Mouse (Mus musculus) spleen, postnatal 14 days (tissue): ENCODE measurements at regions not wholly inside any gene's neighbourhood (a gene's known extent, or its start where the extent isn't known, plus 50 kb on each side); places are given as distances from the start of the nearest gene placed in this dataset.
A peak's percentile ranks its signal among the peaks of the same experiment; 100 is the strongest.

Experiments used
- DNase-seq, 2 experiments: peaks; one replicate each; pipeline ENCODE4 v3.0.0; 2021 to 2022; ENCODE audit warnings: low spot score in 2 of 2

DNA sequence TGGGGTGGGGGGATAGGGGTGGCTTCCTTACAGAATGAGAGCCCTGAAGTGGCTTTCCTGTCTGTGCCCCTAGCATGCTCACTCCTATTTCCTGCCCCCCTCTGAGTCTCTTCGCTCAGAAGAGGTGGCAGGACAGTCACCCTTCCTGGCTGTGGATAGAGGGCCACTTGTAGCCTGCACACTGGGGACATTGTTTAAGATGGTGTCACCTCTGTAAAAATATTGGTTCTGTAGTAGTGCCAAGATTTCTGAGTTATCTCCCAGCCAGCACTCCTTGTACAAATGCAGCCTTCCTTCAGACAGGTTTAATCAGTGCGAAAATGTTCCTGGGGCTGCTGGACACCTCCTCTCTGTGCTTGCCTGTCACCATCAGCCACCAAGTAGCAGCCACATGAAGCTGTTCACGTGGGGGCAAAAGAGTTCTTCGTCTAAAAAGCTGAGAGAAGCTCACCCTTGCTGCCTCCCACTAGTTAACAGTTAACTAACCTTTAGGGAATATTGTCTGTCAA, 136.1 kb upstream of the Id2 start:
- DNase-seq: no peak

DNA sequence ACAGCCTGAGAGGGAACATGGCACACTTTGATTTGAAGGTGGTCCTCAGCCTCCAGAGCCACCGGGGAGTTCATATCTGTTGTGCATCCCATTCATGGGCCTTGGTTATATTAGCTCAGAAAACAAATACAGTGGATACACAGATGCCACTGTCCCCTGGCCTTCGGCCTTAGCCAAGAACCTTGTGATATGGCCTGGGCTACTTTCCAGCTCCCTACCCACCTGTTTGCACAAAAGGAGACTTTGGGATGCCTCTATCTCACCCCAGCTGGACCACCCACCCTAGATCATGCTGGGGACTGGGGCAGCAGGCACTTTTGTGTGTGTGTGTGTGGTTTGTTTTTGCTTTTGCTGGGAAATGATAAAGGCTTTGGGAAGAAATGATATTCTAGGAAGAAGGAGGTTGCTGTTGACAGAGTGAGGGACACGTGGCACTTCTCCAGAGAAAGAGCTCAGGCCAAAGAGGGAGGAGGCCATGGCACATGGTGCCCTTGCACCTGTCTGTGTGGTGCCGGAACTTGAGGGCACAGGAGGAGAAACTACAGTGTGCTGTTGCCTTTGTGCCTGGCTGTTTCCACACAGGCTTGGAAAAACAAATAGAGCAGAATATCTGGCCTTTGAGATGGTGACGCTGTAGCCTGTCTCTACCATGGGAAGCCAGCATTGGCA, 135.6 kb upstream of the Id2 start:
- DNase-seq: no peak

GRCm38 (mm10) chr12:25228708-25229107, 131.8 kb upstream of the Id2 start:
- no peak for DNase-seq

DNA sequence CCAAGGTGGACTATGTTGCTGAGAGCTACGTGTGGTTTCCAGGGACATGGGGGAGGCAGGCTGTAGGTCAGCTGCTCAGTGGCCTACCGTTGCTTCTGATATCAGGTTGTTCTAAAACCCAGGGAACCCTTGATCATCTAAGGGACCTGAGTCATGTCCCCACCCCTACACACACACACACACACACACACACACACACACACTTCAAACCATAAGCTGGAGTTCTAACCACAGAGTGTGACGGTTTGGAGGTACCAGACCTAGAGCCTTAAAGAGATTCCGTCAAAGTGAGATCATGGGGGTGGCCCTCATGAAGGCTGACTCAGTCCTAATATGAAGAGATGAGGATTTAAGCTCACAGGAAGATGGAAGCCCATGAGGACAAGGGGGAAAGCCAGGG, 130.8 kb upstream of the Id2 start:
- no peak for DNase-seq

DNA sequence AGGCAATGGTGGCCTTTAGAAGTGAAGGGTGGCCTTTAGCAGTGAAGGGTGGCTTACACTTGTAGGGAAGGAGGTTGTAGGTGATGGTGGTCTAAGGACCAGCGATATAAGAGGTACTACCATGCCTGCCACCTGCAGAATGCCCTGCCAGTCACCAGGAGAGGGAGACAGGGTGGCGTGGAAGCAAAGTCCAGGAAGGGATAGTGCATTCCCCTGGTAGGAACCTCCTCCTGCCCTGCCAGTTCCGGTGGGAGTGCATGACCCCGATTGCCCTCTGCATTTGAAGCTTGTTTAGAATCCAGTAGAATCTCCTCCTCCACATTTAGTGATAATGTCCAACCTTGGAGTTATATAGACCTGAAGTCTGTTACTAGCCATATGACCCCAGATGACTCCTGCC, 127.7 kb upstream of the Id2 start:
- no peak for DNase-seq

DNA sequence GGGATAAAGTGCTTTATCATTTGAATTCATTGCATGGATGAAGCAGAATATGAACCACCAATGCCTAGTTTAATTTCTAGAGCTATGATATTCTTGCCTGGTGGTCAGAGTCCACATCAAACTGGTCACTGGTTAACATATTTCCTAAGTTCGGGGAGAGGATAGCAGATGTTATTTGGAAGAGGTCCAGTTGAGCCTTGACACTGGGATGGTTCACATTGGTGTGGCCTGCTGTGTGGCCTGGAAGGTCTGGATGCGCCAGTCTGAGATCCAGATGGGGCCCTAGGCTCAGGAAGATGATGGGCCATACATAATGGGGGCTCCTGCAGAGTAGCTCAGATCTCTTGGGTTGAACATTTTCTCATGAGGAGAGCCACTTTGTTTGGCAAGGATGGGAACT, 127.3 kb upstream of the Id2 start:
- DNase-seq: no peak

DNA sequence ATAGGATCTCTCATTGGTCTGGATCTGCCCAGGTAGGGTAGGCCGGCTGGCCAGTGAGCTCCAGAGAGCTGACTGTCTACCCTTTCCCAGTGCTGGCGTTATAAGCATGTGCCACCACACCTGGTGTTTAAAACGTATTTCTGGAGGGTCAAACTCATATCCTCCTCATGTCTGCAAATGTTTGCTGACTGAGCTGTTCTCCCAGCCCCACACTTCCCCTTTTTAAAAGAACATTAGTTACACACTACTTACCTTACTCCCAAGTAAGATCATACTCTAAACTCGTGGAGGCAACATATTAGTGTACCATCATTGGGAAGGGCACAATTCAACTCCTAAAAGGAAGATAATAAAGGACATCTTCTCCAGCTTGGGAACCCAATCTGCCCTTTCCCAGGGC, 126.6 kb upstream of the Id2 start:
- DNase-seq: no peak

- DNase-seq: no peak
Observed at GRCm38 (mm10) chr12:25220780-25221106, 123.8 kb upstream of the Id2 start.

GRCm38 (mm10) chr12:25220096-25220779, 123.3 kb upstream of the Id2 start:
- no peak for DNase-seq

GRCm38 (mm10) chr12:25219546-25219945, 122.6 kb upstream of the Id2 start:
- DNase-seq: no peak

DNA sequence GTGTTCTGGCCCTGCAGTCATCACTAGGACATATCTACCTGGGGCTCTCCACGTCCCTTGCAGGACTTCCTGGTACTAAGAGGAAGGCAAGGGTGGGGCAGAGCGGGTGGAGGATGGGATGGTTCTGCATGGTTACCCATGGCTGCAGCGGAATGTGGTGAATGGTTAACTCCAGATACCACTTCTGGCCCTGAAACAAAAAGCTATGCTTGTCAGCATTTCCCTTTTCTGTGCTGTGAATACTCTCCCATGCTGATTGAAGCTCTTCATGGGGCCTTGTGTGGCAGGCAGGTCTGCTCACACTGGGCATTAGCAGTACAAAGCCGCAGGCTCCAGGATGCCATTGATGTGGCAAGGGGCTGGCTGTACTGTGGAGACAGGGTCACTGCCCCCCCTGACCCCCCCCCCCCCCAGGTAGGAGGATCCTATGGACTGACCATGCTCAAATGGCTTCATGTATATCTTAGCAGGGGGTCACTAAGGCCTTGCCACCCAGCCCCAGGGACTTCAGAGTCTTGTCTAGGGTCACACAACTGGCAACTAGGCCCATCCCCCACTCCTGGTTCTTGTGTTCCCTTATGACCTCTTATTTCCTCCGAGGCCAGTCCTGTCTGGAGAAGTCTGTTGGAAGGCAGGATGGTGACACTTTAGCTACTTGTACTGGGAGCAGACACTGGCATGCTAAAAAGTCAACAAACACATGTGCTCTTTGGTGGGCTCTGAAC, 120.0 kb upstream of the Id2 start:
- DNase-seq: peak; percentile 28 to 33

GRCm38 (mm10) chr12:25215266-25215665, 118.3 kb upstream of the Id2 start:
- DNase-seq: no peak

GRCm38 (mm10) chr12:25213782-25214478, 117.0 kb upstream of the Id2 start:
- no peak for DNase-seq

DNA sequence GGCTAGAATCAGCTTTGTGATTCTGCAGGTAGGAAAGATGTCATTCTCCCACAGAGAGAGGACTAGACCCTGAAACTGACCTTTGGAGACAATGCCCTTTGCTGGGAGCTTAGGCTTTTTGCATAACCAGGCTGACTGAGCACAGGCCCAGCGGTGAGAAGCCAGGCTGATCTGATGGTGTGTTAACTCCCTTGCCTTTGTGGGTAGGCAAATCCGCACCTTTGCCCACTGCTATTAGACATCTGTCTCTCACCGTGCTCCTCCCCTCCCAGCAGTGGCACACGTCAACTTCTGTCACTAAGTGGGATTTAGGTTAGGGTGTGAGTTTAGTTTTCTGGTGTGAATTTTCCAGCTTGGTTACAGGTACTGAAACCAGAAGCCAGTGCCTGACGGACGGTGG, 114.4 kb upstream of the Id2 start:
- DNase-seq: no peak

- no peak for DNase-seq
Observed at GRCm38 (mm10) chr12:25210597-25210996, 113.7 kb upstream of the Id2 start.

- no peak for DNase-seq
Observed at GRCm38 (mm10) chr12:25209333-25209728, 112.4 kb upstream of the Id2 start.

DNA sequence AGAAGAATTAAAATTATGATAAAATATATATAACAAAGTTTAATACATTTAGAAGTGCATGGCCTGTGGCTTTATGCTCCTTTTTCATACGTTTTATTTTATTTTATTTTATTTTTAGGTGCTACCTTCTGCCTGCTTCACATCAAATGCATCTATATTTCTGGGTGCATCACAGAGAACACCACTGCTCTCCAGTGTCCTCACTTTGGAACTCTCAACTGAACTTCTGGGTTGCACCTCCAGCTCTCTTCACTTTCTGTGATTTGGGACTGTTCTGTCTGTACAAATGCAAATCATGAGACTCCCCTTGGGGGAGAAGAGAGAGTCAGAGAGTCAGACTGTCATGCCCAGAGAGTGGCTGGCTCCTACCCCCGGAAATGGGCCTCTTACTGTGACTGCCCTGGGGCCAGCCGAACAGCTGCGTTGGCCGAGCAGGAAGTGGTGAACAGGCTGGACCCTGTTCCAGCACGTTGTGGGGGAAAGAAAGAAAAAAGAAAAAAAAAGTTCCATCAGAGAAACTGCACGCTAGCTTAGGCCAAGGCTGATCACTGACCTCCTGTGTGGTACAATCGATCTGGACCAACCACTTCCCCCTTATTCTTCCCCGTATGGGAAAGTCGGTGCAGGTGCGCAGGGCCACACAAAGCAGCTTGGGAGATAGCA, 111.9 kb upstream of the Id2 start:
- DNase-seq: peak; percentile 29 to 38

- no peak for DNase-seq
Observed at GRCm38 (mm10) chr12:25203371-25204067, 106.6 kb upstream of the Id2 start.

DNA sequence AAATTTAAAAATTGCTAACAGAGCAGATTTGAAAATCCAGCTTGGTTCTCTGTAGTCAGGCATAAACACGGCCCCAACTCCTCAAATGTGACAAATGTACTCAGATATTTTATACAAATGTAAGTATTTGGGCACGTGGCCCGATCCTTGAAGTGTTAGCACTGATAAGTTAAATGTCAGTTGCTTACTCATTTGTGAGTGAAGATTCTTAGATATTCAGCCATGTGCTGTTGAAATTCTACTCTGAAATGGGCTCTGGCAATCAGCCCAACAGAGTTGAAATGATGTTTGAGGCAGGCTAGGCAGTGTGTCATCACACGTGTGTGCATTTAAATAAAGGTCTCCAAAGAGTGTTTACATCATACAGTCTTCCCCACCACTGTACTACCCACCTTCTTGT, 103.2 kb upstream of the Id2 start:
- DNase-seq: no peak

GRCm38 (mm10) chr12:25197757-25198156, 100.8 kb upstream of the Id2 start:
- no peak for DNase-seq

- DNase-seq: no peak
Observed at GRCm38 (mm10) chr12:25196022-25196421, 99.1 kb upstream of the Id2 start.
